Mouse (Mus musculus) limb, embryonic 13.5 days (tissue): ENCODE results near the gene Bmp6. TPM values are rescaled to one million over a fixed set of nuclear protein-coding genes. Genes with fewer than 3 reads are reported as not detected.

Source experiments
- ATAC-seq: fragments of 200-750 bp; cut with Nextera tagmentation; 2 replicates; pipeline ENCODE4 v1.8.0; 2017; ENCODE audit warnings: low read depth, moderate number of reproducible peaks, moderate TSS enrichment; ENCODE audit not compliant: low FRiP score
- H3K27ac ChIP-seq: fragments of 300-500 bp; sonication (generic); 2 replicates; pipeline ENCODE4 v1.5.1; 2015; ENCODE audit warnings: inconsistent platforms, mild to moderate bottlenecking, moderate library complexity
- H3K27me3 ChIP-seq: fragments of 300-500 bp; sonication (generic); 2 replicates; pipeline ENCODE4 v1.6.1; 2015; ENCODE audit warnings: mild to moderate bottlenecking, inconsistent platforms
- H3K36me3 ChIP-seq: fragments of 300-500 bp; sonication (generic); 2 replicates; pipeline ENCODE4 v1.6.1; 2015; ENCODE audit warnings: inconsistent platforms, mild to moderate bottlenecking, moderate library complexity
- H3K4me1 ChIP-seq: fragments of 300-500 bp; sonication (generic); 2 replicates; pipeline ENCODE4 v1.6.1; 2015; ENCODE audit warnings: inconsistent platforms
- H3K4me2 ChIP-seq: fragments of 300-500 bp; sonication (generic); replicated peaks from 2 replicates; pipeline ENCODE4 v1.6.1; 2015; ENCODE audit warnings: inconsistent platforms, mild to moderate bottlenecking, moderate library complexity
- H3K4me3 ChIP-seq: fragments of 300-500 bp; sonication (generic); 2 replicates; pipeline ENCODE4 v1.5.1; 2015; ENCODE audit warnings: moderate library complexity, mild to moderate bottlenecking, inconsistent platforms
- H3K9ac ChIP-seq: fragments of 300-500 bp; sonication (generic); 2 replicates; pipeline ENCODE4 v1.6.1; 2015; ENCODE audit warnings: mild to moderate bottlenecking, inconsistent platforms
- H3K9me3 ChIP-seq: fragments of 300-500 bp; sonication (generic); 2 replicates; pipeline ENCODE4 v1.6.1; 2016; ENCODE audit warnings: inconsistent platforms
- whole genome bisulfite sequencing: fragments of 180-500 bp; shearing (Covaris S2); methylation state at CpG from one replicate; pipeline ENCODE4 v1.1.7; 2015; 5-methylcytosine and 5-hydroxymethylcytosine counted together
- polyA plus RNA-seq: library from polyadenylated mRNA; unstranded; fragments of >200 nt; fragmentation: Nextera tagmentation; extraction: Ambion mirVana; gene quantifications from 2 replicates; pipeline ENCODE4 v1.2.1, GENCODE M21; 2015

Bmp6 gene
- polyA plus RNA-seq, 1 experiment from 2014 or later, result 0.73 TPM

DNA sequence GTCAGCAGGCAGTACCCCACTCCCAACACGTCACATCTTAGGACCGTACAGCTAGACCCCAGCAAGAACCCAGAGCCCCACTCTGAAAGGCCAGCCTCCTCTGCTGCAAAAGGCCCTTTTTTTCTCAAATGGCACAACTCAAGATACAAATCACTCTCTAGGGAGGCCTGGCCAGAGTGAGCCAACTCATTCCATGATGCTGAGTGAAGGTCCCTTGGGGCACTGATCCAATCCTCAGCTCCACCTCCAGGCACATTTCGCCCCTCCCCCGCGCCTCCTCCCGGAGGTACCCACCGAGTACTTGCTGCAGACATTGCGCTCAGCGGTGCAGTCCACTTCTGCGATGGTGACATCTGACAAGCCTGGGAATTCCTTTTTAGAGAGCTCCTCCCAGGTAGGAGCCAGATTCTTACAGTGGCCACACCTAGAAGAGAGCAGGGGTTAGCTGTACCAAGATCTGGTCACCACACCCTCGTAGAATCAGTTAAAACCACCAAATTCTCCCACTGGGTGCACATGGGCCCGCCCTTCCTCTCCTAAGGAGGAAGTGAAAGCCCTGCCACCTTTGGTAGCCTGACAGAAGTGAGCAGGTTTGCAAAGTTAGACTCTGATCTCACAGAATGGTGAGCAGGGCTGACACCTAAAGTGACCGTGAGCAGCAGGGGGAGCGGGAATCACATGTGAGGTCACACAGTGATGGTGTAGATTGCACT is 158.4 kb downstream of the Bmp6 start:
- Histone ChIP-seq H3K27me3 (no peaks in the 10 kb centered on the region), H3K9me3 (no peaks in the 10 kb centered on the region), H3K9ac (no peak overlapping the region), H3K27ac (no peak overlapping the region), H3K36me3 (peaks cover 94% of the 10 kb centered on the region), H3K4me3 (no peak overlapping the region), H3K4me1 (no peaks in the 10 kb centered on the region), H3K4me2 (no peak overlapping the region)
- no peak for ATAC-seq
- 84% methylated on average over 14 of the region's 14 CpGs for WGBS

DNA sequence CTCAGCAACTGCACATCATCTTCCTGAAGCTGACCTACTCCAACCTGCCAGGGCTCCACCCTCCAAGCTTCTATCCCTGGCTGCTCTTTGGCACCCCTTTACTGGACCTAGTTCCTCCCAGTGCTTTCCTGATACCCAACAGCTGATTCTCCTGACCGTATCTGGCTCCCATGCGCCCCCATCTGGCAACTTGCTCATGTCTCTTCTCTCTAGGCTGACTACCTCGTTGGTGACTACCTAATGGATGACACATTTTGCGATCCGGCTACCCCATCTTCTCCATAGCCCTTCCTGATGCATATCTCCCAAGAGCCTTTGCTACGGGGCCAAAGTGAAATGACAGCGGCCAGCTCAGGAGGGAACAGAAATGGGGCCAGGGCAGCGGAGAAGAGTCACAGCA is 161.4 kb downstream of the Bmp6 start:
- WGBS, result 82% methylated on average over 8 of the region's 8 CpGs
- no peak for ATAC-seq
- no peak overlapping the region for H3K4me3 ChIP-seq
- H3K36me3 ChIP-seq, result peaks cover 97% of the 10 kb centered on the region
- no peaks in the 10 kb centered on the region for H3K27me3 ChIP-seq
- no peak overlapping the region for H3K9ac ChIP-seq
- no peaks in the 10 kb centered on the region for H3K9me3 ChIP-seq
- H3K27ac ChIP-seq, result no peak overlapping the region
- H3K4me2 ChIP-seq, result no peak overlapping the region
- no peaks in the 10 kb centered on the region for H3K4me1 ChIP-seq

DNA sequence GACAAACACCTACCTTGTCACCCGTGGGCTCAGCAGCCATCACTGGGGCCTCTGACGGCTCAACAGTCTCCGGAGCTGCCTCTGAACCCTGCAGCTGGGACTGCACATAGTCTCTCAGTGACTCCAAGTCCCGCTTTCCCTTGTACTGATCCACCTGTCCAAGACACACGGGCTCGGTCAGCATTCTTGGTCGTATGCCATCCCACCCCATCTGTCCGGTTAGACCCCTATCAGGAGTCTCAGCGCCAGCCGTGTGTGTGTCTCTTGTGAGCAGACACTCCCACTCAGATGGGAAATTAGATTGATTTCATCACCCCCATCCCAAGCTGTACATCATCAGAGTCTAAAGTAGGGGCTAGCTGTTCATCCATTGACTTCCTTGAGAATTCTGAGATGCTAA is 162.0 kb downstream of the Bmp6 start:
- no peaks in the 10 kb centered on the region for H3K27me3 ChIP-seq
- peaks cover 96% of the 10 kb centered on the region for H3K36me3 ChIP-seq
- no peaks in the 10 kb centered on the region for H3K9me3 ChIP-seq
- WGBS, result 93% methylated on average over 10 of the region's 10 CpGs
- H3K4me2 ChIP-seq, result no peak overlapping the region
- H3K4me1 ChIP-seq, result no peaks in the 10 kb centered on the region
- H3K9ac ChIP-seq, result no peak overlapping the region
- ATAC-seq, result no peak
- H3K4me3 ChIP-seq, result no peak overlapping the region
- no peak overlapping the region for H3K27ac ChIP-seq

DNA sequence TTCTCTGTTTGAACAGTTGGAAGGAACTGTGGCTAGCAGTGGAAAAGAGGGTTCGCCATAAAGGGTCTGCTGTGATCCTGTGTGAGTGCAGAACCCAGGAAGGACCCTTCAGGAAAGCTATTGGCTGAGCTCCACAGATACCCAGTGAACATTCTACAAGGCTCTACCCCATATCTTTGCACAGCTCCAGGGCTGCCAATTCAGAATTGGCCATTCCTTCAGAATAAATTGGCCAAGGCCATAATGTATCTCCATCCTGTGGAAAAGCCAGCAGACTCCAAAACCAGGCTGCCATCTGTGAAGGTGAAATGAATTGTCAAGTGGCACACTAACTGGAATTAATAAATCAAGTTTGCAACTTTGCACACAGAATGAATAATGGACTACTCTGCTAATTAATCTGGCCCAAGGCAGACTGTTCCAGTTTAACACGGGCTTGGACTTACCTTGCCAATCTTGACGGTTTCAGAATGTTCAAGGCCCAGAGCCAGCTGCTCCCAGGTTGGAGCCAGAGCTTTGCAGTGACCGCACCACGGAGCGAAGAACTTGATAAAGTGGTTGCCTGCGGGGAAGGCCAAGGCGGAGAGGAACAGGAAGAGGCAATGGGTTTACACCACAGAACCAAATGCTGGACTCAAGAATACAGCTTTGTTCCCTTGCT is 164.9 kb downstream of the Bmp6 start:
- Histone ChIP-seq H3K4me1 (no peaks in the 10 kb centered on the region), H3K4me3 (no peak overlapping the region), H3K36me3 (peaks cover 96% of the 10 kb centered on the region), H3K9me3 (no peaks in the 10 kb centered on the region), H3K9ac (no peak overlapping the region), H3K27me3 (no peaks in the 10 kb centered on the region), H3K27ac (no peak overlapping the region), H3K4me2 (no peak overlapping the region)
- WGBS, result 89% methylated on average over 8 of the region's 8 CpGs
- ATAC-seq, result no peak

DNA sequence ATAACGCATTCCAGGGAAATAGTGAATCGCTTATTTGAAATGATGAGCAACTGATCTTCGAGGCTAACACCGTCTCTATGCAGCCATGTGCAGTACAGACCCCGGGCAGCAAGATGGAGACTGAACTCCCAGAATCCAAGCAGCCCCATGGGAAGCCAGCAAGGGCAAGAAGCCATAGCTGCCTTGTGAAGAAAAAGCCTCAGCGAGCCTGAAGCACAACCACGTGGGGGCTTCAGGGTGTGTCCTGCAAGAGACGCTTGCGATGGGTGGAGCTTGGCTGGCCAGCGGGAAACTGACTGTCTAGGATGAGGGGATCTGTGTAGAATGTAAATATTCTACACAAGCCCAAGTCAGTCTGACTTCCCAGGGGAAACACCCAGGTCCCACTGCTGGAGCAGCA is 167.1 kb downstream of the Bmp6 start:
- no peak for ATAC-seq
- H3K27ac ChIP-seq, result no peak overlapping the region
- H3K27me3 ChIP-seq, result no peaks in the 10 kb centered on the region
- no peaks in the 10 kb centered on the region for H3K9me3 ChIP-seq
- 90% methylated on average over 10 of the region's 10 CpGs for WGBS
- H3K4me2 ChIP-seq, result no peak overlapping the region
- no peak overlapping the region for H3K9ac ChIP-seq
- no peak overlapping the region for H3K4me3 ChIP-seq
- H3K36me3 ChIP-seq, result peaks cover 94% of the 10 kb centered on the region
- no peaks in the 10 kb centered on the region for H3K4me1 ChIP-seq

DNA sequence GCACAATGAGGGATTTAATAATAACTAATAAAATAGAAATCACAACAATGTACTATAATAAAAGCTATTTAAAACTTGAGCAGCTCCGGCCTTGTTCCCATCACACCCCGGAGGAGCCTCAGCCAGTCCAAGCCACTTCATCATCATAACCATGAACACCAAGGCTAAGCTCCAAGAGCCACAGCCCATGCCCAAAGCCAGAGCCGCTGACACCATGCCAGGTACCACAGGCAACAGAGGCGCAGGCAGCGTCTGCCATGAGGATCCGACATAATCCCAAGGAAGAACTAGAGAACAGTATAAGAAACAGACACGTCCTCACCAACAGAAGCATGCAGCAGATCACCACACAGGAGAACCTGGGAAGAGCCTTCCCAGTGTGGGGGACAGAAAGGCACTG is 169.0 kb downstream of the Bmp6 start:
- Histone ChIP-seq H3K36me3 (peaks cover 95% of the 10 kb centered on the region), H3K4me3 (no peak overlapping the region), H3K27me3 (no peaks in the 10 kb centered on the region), H3K9ac (no peak overlapping the region), H3K27ac (no peak overlapping the region), H3K4me1 (no peaks in the 10 kb centered on the region), H3K9me3 (no peaks in the 10 kb centered on the region), H3K4me2 (no peak overlapping the region)
- ATAC-seq, result no peak
- WGBS, result 95% methylated on average over 7 of the region's 7 CpGs

DNA sequence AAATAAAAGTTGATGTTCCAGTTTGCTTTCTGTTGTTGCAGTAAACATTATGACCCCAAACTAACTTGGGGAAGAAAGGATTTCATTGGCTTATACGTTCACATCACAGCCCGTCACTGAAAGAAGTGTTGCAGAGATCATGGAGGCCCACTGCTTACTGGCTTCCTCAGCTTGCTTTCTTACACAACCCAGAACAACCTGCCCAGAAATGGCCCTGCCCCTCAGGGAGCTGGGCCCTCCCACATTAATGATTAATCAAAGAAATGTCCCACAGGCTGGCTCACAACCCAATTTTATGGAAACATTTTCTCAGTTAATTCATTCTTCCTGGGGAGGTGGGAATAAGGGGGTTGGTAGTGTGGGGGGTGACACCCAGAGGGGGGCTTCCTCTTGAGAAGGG is 170.5 kb downstream of the Bmp6 start:
- Histone ChIP-seq H3K9me3 (no peaks in the 10 kb centered on the region), H3K36me3 (peaks cover 95% of the 10 kb centered on the region), H3K9ac (no peak overlapping the region), H3K4me3 (no peak overlapping the region), H3K4me2 (no peak overlapping the region), H3K27ac (no peak overlapping the region), H3K27me3 (no peaks in the 10 kb centered on the region), H3K4me1 (no peaks in the 10 kb centered on the region)
- 92% methylated on average over 2 of the region's 2 CpGs for WGBS
- no peak for ATAC-seq

DNA sequence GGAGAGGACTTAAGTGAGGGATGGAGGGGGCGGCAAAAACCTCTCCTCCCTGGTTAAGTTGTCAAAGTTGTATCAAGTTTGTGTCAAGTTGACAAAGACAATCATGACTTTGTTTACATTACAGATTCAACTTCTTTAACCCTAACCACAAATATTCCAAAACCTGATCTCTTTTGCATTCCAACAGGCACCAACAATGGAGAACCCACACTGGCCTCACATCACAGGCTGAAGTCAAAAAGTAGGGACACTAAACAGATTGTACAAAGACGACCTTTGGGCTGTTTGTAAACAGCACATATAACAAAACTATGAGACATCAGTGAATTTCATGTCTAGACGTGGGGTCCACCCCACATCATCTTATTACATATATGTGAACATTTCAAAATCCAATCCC is 170.9 kb downstream of the Bmp6 start:
- no peak overlapping the region for H3K4me3 ChIP-seq
- no peaks in the 10 kb centered on the region for H3K4me1 ChIP-seq
- H3K9ac ChIP-seq, result no peak overlapping the region
- WGBS, result 80% methylated on average over 3 of the region's 3 CpGs
- no peak overlapping the region for H3K4me2 ChIP-seq
- no peaks in the 10 kb centered on the region for H3K27me3 ChIP-seq
- H3K27ac ChIP-seq, result no peak overlapping the region
- no peak for ATAC-seq
- peaks cover 95% of the 10 kb centered on the region for H3K36me3 ChIP-seq
- no peaks in the 10 kb centered on the region for H3K9me3 ChIP-seq

DNA sequence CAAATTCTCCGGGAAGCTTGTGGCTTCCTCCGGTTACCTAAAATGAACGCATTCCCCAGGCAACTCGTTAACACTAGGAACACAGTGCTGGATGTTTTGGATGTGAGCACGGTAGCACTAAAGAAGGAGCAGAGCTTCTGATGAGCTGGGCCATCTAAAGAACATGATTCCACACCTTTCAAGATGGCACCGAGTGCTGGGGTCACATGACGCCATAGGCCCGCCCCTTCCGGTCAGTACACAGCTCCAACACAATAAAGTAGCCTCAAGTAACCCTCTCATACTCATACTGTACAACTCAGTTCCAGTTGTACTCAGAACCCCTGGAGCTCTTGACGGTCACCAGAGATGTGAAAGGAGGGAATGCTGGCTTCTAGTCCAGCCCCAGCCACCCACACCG is 171.7 kb downstream of the Bmp6 start:
- H3K9ac ChIP-seq, result no peak overlapping the region
- H3K9me3 ChIP-seq, result no peaks in the 10 kb centered on the region
- ATAC-seq, result no peak
- H3K36me3 ChIP-seq, result peaks cover 97% of the 10 kb centered on the region
- 87% methylated on average over 11 of the region's 11 CpGs for WGBS
- H3K4me3 ChIP-seq, result no peak overlapping the region
- H3K27me3 ChIP-seq, result no peaks in the 10 kb centered on the region
- no peak overlapping the region for H3K27ac ChIP-seq
- H3K4me1 ChIP-seq, result no peaks in the 10 kb centered on the region
- H3K4me2 ChIP-seq, result no peak overlapping the region

DNA sequence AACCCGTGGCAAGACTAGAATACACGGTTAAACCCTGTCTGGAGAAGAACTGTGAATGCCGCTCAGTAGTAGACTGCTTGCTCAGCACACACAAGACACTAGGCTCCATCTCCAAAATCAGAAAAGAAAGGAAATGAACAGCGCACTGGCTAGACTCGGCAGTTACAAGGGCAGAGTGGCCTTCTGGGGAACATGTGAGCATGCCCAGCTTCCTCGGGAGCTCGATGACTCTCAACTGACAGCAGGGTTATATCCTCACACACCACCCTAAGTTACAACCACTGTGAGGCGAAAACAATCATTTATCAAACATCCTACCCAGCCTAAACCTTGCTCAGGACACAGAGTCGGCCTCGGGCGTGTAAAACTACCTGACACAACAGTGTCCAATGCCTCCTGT is 175.4 kb downstream of the Bmp6 start:
- Histone ChIP-seq H3K4me3 (no peak overlapping the region), H3K9me3 (no peaks in the 10 kb centered on the region), H3K4me1 (no peaks in the 10 kb centered on the region), H3K27me3 (no peaks in the 10 kb centered on the region), H3K27ac (no peak overlapping the region), H3K36me3 (peaks cover 84% of the 10 kb centered on the region), H3K9ac (no peak overlapping the region), H3K4me2 (no peak overlapping the region)
- 92% methylated on average over 11 of the region's 11 CpGs for WGBS
- ATAC-seq, result no peak

DNA sequence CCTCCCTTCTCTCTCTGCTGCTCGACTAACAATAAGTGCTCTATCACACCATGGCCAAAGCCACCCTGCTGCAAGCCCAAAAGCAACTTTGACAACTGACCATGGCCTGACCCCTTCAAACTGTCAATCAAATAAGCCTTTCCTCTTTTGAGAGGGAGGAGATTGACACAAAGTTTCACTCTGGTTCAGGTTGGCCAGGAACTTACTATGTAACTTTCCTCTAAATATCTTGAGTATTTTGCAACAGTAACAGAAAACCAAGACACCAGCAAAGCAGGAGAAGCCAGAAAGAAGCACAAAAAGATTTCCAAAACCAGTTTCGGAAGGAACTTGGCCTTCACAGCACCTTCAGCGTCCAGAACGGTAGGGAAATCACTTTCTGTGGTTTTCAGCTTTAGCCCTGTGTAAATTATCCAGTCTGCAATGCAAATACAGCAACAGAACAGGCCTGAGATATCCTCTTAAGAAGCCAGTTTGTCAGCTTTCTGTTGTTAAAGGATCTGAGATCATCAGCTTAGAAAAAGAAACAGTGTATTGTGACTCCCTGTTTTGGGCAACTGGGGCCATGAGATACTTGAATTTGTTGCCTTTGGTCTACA is 177.2 kb downstream of the Bmp6 start:
- Histone ChIP-seq H3K9ac (no peak overlapping the region), H3K4me1 (peaks cover 15% of the 10 kb centered on the region), H3K4me3 (no peak overlapping the region), H3K27me3 (no peaks in the 10 kb centered on the region), H3K4me2 (no peak overlapping the region), H3K36me3 (peaks cover 66% of the 10 kb centered on the region), H3K9me3 (no peaks in the 10 kb centered on the region), H3K27ac (no peak overlapping the region)
- no peak for ATAC-seq
- 84% methylated on average over 4 of the region's 4 CpGs for WGBS

DNA sequence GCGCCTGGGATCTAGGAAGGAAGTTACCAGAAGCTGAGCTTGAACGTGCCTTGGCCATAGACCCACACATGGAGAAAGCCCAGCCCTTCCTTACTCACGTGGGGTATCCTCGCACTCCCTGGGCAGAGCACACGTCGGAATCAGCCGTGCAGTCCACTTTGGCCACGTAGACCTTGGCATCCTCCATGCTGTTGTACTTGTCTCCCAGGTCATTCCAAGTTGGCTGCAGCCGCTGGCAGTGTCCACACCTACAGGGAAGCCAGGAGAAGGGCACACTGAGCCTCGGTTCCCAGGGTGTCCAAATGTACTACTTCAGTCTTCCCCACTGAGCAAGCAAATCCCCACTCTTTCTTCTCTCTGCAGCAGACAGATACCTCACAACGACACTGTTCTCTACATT is 178.3 kb downstream of the Bmp6 start:
- H3K4me2 ChIP-seq, result no peak overlapping the region
- peaks cover 55% of the 10 kb centered on the region for H3K36me3 ChIP-seq
- 92% methylated on average over 11 of the region's 11 CpGs for WGBS
- no peak for ATAC-seq
- H3K4me3 ChIP-seq, result no peak overlapping the region
- no peak overlapping the region for H3K9ac ChIP-seq
- H3K4me1 ChIP-seq, result peaks cover 16% of the 10 kb centered on the region
- no peaks in the 10 kb centered on the region for H3K9me3 ChIP-seq
- no peak overlapping the region for H3K27ac ChIP-seq
- no peaks in the 10 kb centered on the region for H3K27me3 ChIP-seq
